Mouse (Mus musculus) small intestine, adult 2 months (tissue): ENCODE data around the gene Spns2. TPM values are rescaled to one million over a fixed set of nuclear protein-coding genes. Genes with fewer than 3 reads are reported as not detected.

Experiments
- H3K27ac ChIP-seq: fragments of 200-500 bp; 2 replicates; pipeline ENCODE4 v1.5.1; 2012; ENCODE audit warnings: low read depth, low read length, control low read depth, inconsistent platforms; ENCODE audit not compliant: insufficient read depth
- H3K27me3 ChIP-seq: fragments of 200-500 bp; 2 replicates; pipeline ENCODE4 v1.6.1; 2012; ENCODE audit warnings: mild to moderate bottlenecking, moderate library complexity, low read length, inconsistent platforms; ENCODE audit not compliant: control insufficient read depth, insufficient read depth
- H3K36me3 ChIP-seq: fragments of 200-500 bp; 2 replicates; pipeline ENCODE4 v1.6.1; 2012; ENCODE audit warnings: mild to moderate bottlenecking, low read length, control low read depth, inconsistent platforms; ENCODE audit not compliant: control insufficient read depth, insufficient read depth
- H3K4me1 ChIP-seq: fragments of 200-500 bp; 2 replicates; pipeline ENCODE4 v1.6.1; 2012; ENCODE audit warnings: low read length, inconsistent platforms, mixed read lengths; ENCODE audit not compliant: control insufficient read depth, insufficient read depth, insufficient read length
- H3K4me3 ChIP-seq: fragments of 200-500 bp; 2 replicates; pipeline ENCODE4 v1.5.1; 2012; ENCODE audit warnings: low read depth, mild to moderate bottlenecking, control low read depth, inconsistent platforms, low read length, moderate library complexity
- CTCF ChIP-seq: fragments of 200-500 bp; IDR thresholded peaks from 2 replicates; pipeline ENCODE4 v1.5.1; 2012; ENCODE audit warnings: low read depth, mild to moderate bottlenecking, control low read depth, inconsistent platforms, low read length, moderate library complexity, mixed read lengths; ENCODE audit not compliant: insufficient replicate concordance, insufficient read length; ENCODE audit errors: extremely low read depth
- POLR2A ChIP-seq: fragments of 200-500 bp; IDR thresholded peaks from 2 replicates; pipeline ENCODE4 v1.6.1; 2012; ENCODE audit warnings: low read depth, mild to moderate bottlenecking, control low read depth, inconsistent platforms, low read length, moderate library complexity
- WGBS: fragments of 180-500 bp; shearing (Covaris S2); methylation state at CpG from one replicate; pipeline ENCODE4 v1.1.7; 2018; 5-methylcytosine and 5-hydroxymethylcytosine counted together
- polyA plus RNA-seq: library from polyadenylated mRNA; depleted of rRNA; stranded (reverse); fragments of >200 nt; gene quantifications from 2 replicates; pipeline ENCODE4 v1.2.3, GENCODE M21; 2012

The Spns2 gene
- polyA plus RNA-seq, 1 experiment = 77.7 TPM

DNA sequence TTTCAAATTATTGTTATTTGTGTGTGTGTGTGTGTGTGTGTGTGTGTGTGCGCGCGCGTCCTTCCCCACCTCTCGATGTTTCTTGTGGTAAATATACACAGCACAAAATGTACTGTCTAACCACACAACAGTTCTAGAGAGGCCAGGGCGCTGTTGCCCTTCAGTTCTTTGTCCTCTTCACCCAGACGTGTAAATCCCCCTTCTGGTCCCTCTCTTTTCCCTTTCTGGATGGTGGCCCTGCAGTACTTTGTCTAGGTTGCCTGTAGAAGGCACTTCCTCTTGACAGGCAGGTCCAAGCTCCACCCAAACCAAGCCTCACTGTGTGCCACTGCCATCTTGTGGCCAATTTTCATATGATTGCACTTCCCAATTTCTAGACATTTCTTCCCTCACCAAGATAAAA is 60.4 kb downstream of the Spns2 start:
- Histone ChIP-seq H3K4me1 (no peaks in the 10 kb centered on the region), H3K4me3 (peak overlapping the region; percentile 34), H3K27me3 (no peaks in the 10 kb centered on the region), H3K36me3 (no peaks in the 10 kb centered on the region), H3K27ac (no peak overlapping the region)
- 42% methylated on average over 7 of the region's 7 CpGs for WGBS
- TF ChIP-seq POLR2A (no peak), CTCF (peak; percentile 82; the same call in 1 of the 2 replicates)

DNA sequence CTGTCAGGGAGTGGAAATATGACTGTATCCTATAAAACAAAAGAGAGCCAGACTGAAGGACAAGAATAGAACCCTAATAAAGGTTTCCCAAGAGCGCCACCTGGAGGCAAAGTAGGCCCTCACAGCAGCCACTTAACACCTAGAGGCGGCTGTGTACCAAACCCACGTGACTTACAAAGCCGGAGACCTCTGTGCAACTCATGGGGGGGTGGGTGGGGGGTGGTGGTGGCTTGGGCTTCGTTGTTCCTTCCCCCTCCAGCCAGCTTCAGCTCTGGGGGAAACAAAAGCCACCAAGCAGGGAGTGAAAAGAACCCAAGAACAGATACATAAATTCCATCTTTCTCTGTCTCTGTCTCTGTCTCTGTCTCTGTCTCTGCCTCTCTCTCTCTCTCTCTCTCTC is 61.0 kb downstream of the Spns2 start:
- 0% methylated on average over 5 of the region's 5 CpGs for WGBS
- no peaks in the 10 kb centered on the region for H3K27me3 ChIP-seq
- no peak overlapping the region for H3K4me3 ChIP-seq
- H3K36me3 ChIP-seq = no peaks in the 10 kb centered on the region
- TF ChIP-seq CTCF = peak; percentile 74; the same call in 1 of the 2 replicates
- no peak for TF ChIP-seq POLR2A
- H3K27ac ChIP-seq = no peak overlapping the region
- no peaks in the 10 kb centered on the region for H3K4me1 ChIP-seq

GRCm38 (mm10) chr11:72426884-72427283 is 62.8 kb downstream of the Spns2 start:
- Histone ChIP-seq H3K4me1 (no peaks in the 10 kb centered on the region), H3K36me3 (no peaks in the 10 kb centered on the region), H3K4me3 (no peak overlapping the region), H3K27ac (no peak overlapping the region), H3K27me3 (no peaks in the 10 kb centered on the region)
- no peak for TF ChIP-seq CTCF

- no peak overlapping the region for H3K27ac ChIP-seq
- no peak for TF ChIP-seq CTCF
- no peak for TF ChIP-seq POLR2A
These were observed 64.5 kb downstream of the Spns2 start for GRCm38 (mm10) chr11:72425201-72425600.

DNA sequence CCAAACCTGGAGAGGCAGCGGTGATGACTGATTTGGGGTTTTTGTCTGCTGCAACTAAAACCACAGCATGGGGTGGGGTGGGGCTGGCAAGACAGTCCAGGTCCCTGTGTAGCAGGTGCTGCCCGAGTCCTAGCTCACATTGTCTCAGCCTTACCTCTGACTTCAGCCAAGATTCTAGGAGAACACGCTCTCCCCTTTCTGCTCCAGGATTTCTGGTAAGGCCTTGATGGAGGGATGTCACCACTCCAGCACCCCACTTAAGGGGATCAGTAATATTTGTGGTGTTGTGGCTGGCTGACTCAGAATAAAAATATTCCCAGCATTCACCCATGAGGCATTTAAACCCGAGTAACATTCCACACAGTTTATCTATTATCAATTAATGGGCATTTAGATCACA is 66.0 kb downstream of the Spns2 start:
- H3K4me3 ChIP-seq = no peak overlapping the region
- no peak overlapping the region for H3K27ac ChIP-seq
- no peaks in the 10 kb centered on the region for H3K36me3 ChIP-seq
- H3K27me3 ChIP-seq = no peaks in the 10 kb centered on the region
- no peak for TF ChIP-seq CTCF
- no peak for TF ChIP-seq POLR2A
- 58% methylated on average over 4 of the region's 4 CpGs for WGBS
- no peaks in the 10 kb centered on the region for H3K4me1 ChIP-seq

More at GRCm38 (mm10) chr11:72425201-72425600, 64.5 kb downstream of the Spns2 start:
- H3K4me1 ChIP-seq = no peaks in the 10 kb centered on the region
- H3K36me3 ChIP-seq = no peaks in the 10 kb centered on the region
- H3K4me3 ChIP-seq = no peak overlapping the region
- no peaks in the 10 kb centered on the region for H3K27me3 ChIP-seq

DNA sequence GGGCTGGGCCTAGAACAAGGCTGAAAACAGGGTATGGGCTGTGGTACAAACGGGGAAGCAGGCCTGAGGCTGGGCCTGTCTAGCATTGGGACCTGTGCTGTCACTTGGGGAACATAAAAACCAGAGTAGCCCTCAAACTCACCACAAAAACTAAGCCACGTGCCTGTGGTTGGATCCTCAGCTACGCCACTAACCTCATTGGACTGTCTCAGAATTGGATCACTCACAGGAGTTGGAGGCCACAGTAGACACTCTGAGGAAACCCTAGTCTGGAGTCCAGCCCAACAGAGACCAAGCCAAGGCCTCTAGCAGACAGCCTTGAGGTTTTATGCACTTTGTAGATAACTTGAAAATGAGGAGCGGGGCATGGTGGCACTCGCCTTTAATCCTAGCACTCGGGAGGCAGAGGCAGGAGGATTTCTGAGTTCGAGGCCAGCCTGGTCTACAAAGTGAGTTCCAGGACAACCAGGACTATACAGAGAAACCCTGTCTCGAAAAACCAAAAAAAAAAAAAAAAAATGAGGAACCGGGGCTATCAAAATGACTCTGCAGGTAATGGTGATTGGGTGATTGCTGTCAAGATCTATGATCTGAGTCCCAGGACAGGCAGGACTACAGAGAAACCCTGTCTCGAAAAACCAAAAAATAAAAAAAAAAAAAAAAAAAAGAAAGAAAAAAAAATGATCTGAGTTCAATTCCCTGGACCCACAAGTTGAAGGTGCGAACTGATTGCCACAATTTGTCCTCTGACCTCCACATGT is 68.0 kb downstream of the Spns2 start:
- no peaks in the 10 kb centered on the region for H3K27me3 ChIP-seq
- no peak for TF ChIP-seq CTCF
- no peak for TF ChIP-seq POLR2A
- 81% methylated on average over 11 of the region's 11 CpGs for WGBS
- no peaks in the 10 kb centered on the region for H3K4me1 ChIP-seq
- no peak overlapping the region for H3K4me3 ChIP-seq
- no peaks in the 10 kb centered on the region for H3K36me3 ChIP-seq
- H3K27ac ChIP-seq = no peak overlapping the region

DNA sequence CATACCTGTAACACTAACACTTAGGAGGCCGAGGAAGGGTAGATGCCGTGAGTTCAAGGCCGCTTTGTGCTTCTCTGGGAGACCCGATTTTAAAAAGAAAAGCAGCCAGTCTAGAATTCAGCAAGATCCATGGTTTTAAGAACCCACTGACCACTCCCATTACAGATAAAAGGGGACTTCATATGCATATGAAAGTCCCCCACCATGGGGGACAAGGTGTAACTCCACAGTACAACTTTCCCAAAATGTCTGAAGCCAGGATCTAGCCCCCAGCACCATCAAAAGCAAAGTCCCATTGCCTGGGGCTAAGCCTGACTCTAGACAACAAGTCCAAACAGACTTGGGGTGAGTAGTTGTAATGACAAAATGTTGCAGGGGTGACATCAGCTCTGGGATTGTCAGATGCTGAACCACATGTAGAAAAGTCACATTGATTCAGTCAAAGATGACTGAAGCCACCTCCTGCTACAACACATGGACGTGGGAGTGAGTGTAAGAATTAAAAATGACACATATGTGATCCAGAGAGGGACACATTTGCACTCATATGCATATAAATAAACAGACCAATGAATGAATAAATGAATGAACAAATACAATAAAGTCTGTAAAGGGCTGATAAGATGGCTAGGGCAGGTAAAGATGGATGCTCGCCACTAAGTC is 69.1 kb downstream of the Spns2 start:
- no peak overlapping the region for H3K27ac ChIP-seq
- 83% methylated on average over 6 of the region's 6 CpGs for WGBS
- H3K27me3 ChIP-seq = no peaks in the 10 kb centered on the region
- no peak overlapping the region for H3K4me3 ChIP-seq
- TF ChIP-seq POLR2A = no peak
- TF ChIP-seq CTCF = no peak
- no peaks in the 10 kb centered on the region for H3K36me3 ChIP-seq
- no peaks in the 10 kb centered on the region for H3K4me1 ChIP-seq

GRCm38 (mm10) chr11:72419006-72419405 is 70.7 kb downstream of the Spns2 start:
- H3K36me3 ChIP-seq = no peaks in the 10 kb centered on the region
- H3K4me1 ChIP-seq = no peaks in the 10 kb centered on the region
- H3K4me3 ChIP-seq = no peak overlapping the region
- H3K27ac ChIP-seq = no peak overlapping the region
- no peaks in the 10 kb centered on the region for H3K27me3 ChIP-seq
- WGBS = 83% methylated on average over 6 of the region's 6 CpGs
- no peak for TF ChIP-seq CTCF
- TF ChIP-seq POLR2A = no peak
